ENCODE assay signal across 25 mouse cellular contexts in genomic region chr15:28070221-28070620, GRCm38 (mm10). TPM values are rescaled to one million over a fixed set of nuclear protein-coding genes. Genes with fewer than 3 reads are reported as not detected.
DNase-seq lines count a peak whose midpoint lies in the region; ATAC-seq and TF ChIP-seq lines count a peak whose summit lies in the region.
"Had no signal": no experiment of that assay in that cellular context is flagged by ENCODE, and none has a peak within 500 bp of the region (broad histone marks: within the 10 kb centered on the region; RNA-seq: fewer than 3 reads in every experiment).

No protein-coding gene starts in this region.

- ATAC-seq in liver, postnatal 0 days: no peak
- ATAC-seq: forebrain, embryonic 16.5 days; intestine, embryonic 16.5 days; midbrain, embryonic 15.5 days had no signal

- H3K4me1 ChIP-seq in liver, postnatal 0 days (ENCODE audit: insufficient read depth): no peaks in the 10 kb centered on the region
- H3K4me1 ChIP-seq: limb, embryonic 12.5 days; lung, embryonic 15.5 days; midbrain, embryonic 15.5 days had no signal

- intact Hi-C loops in gastrocnemius, adult 2 months (cut with DNase I): loop anchor here (5.0 kb wide), 1 partner anchor 112 kb away; no protein-coding TSS in a partner anchor

- no peaks in the 10 kb centered on the region for H3K36me3 ChIP-seq in liver, postnatal 0 days (replicated peaks; ENCODE audit: insufficient read depth, low read length)
- no peaks in the 10 kb centered on the region for H3K36me3 ChIP-seq in myocyte (ENCODE audit: control insufficient read depth, insufficient read depth)
- H3K36me3 ChIP-seq: embryonic facial prominence, embryonic 13.5 days; hindbrain, embryonic 13.5 days; limb, embryonic 12.5 days; lung, embryonic 15.5 days; midbrain, embryonic 10.5 days; midbrain, embryonic 15.5 days had no signal

- H3K27me3 ChIP-seq in liver, postnatal 0 days (ENCODE audit: insufficient read depth, low read length): no peaks in the 10 kb centered on the region
- H3K27me3 ChIP-seq in myocyte (ENCODE audit: control insufficient read depth, insufficient read depth, insufficient read length): no peaks in the 10 kb centered on the region
- H3K27me3 ChIP-seq: embryonic facial prominence, embryonic 13.5 days; lung, embryonic 15.5 days; midbrain, embryonic 15.5 days had no signal

- no peak for TF ChIP-seq CTCF in gastrocnemius, adult 2 months (IDR thresholded peaks at IDR 0.05)
- no peak for TF ChIP-seq CTCF in liver, postnatal 0 days (IDR thresholded peaks at IDR 0.05; ENCODE audit: low read depth)

- no peak for TF ChIP-seq POLR2A in myocyte (IDR thresholded peaks at IDR 0.05; ENCODE audit: insufficient read length, low read depth)

- H3K4me3 ChIP-seq in gastrocnemius, adult 2 months: peak overlapping the region; percentile 60
- no peak overlapping the region for H3K4me3 ChIP-seq in liver, postnatal 0 days (ENCODE audit: low read depth, low read length)
- no peak overlapping the region for H3K4me3 ChIP-seq in myocyte
- H3K4me3 ChIP-seq: embryonic facial prominence, embryonic 13.5 days; erythroblast, embryonic 14.5 days; hindbrain, embryonic 13.5 days; limb, embryonic 12.5 days; lung, embryonic 15.5 days; midbrain, embryonic 15.5 days had no signal

- no peak for TF ChIP-seq EP300 in liver, postnatal 0 days (IDR thresholded peaks at IDR 0.05; ENCODE audit: low read depth)

- H3K27ac ChIP-seq in gastrocnemius, adult 2 months: no peak overlapping the region
- no peak overlapping the region for H3K27ac ChIP-seq in liver, postnatal 0 days (ENCODE audit: low read depth)
- H3K27ac ChIP-seq: embryonic facial prominence, embryonic 13.5 days; hindbrain, embryonic 13.5 days; limb, embryonic 12.5 days; liver, embryonic 14.5 days; lung, embryonic 15.5 days; midbrain, embryonic 10.5 days; midbrain, embryonic 15.5 days had no signal

- peak overlapping the region; percentile 65 for H3K4me2 ChIP-seq in liver, postnatal 0 days (ENCODE audit: low read depth, low read length)
- peak overlapping the region; percentile 76 for H3K4me2 ChIP-seq in myocyte (ENCODE audit: low read depth)

- 49% methylated on average over 5 of the region's 5 CpGs for WGBS in liver, postnatal 0 days (ENCODE audit: insufficient replicate concordance)

- no peaks in the 10 kb centered on the region for H3K79me2 ChIP-seq in myocyte (ENCODE audit: control insufficient read depth, insufficient read depth)

- no peak for DNase-seq in gastrocnemius, adult 2 months
- no peak for DNase-seq in gastrocnemius, adult 18-20 months (ENCODE audit: low spot score)
- peak; percentile 67 for DNase-seq in kidney, adult 9 months
- no peak for DNase-seq in kidney, postnatal 10 days
- no peak for DNase-seq in liver, postnatal 0 days
- no peak for DNase-seq in liver
- no peak for DNase-seq in right cerebral cortex, adult 2 months (ENCODE audit: low spot score in 2 of 2)
- DNase-seq: adrenal gland, postnatal 25 days; cerebellum, adult 11-12 months; cerebellum, adult 9-11 months; embryo, embryonic 11 days; gastrocnemius, postnatal 10 days; layer of hippocampus, adult 9-11 months; thymus, postnatal 4 days had no signal

- H3ac ChIP-seq in myocyte (ENCODE audit: control insufficient read depth, insufficient read length): no peak overlapping the region

- no peaks in the 10 kb centered on the region for H3K9me3 ChIP-seq in liver, postnatal 0 days (ENCODE audit: low read length)
- H3K9me3 ChIP-seq: embryonic facial prominence, embryonic 13.5 days; hindbrain, embryonic 13.5 days; limb, embryonic 12.5 days; lung, embryonic 15.5 days; midbrain, embryonic 10.5 days; midbrain, embryonic 15.5 days had no signal

- H3K9ac ChIP-seq in liver, postnatal 0 days (replicated peaks): no peak overlapping the region
- H3K9ac ChIP-seq: embryonic facial prominence, embryonic 13.5 days; hindbrain, embryonic 13.5 days; limb, embryonic 12.5 days; liver, embryonic 14.5 days; lung, embryonic 15.5 days; midbrain, embryonic 15.5 days had no signal

TF ChIP-seq in myocyte, 11 proteins besides CTCF, POLR2A, EP300 and RAD21:
- TF ChIP-seq USF1 (IDR thresholded peaks at IDR 0.05; ENCODE audit: low read depth): no peak
- no peak for TF ChIP-seq MYOG (IDR thresholded peaks at IDR 0.05; ENCODE audit: control insufficient read depth in 1 of 3, insufficient read depth in 1 of 3, insufficient read length in 2 of 3, low read depth in 2 of 3)
- no peak for TF ChIP-seq E2F4 (IDR thresholded peaks at IDR 0.05; ENCODE audit: insufficient read depth)
- TF ChIP-seq TCF12 (IDR thresholded peaks at IDR 0.05; ENCODE audit: insufficient read depth, poor library complexity, severe bottlenecking): no peak
- no peak for TF ChIP-seq POLR2AphosphoS2 (IDR thresholded peaks at IDR 0.05; ENCODE audit: insufficient read length, low read depth)
TF ChIP-seq in myocyte: peak in this region for 0.

RNA-seq across cellular contexts. Expression of gene Trio, which starts 44.6 kb away (rescaled TPM):
- total RNA-seq in gastrocnemius, adult 2 months (2021): 10 to 100 TPM; 35.3 to 43.2 TPM
- total RNA-seq in gastrocnemius, adult 18-20 months (2021): 10 to 100 TPM; 21.1 to 33.0 TPM
- 5.1 and 5.5 TPM in 2 replicates for polyA plus RNA-seq in liver, postnatal 0 days (2015; fragmentation: Nextera tagmentation; extraction: Ambion mirVana)
- polyA plus RNA-seq in myocyte (2012; fragmentation: generic; extraction: Trizol): 56.3 TPM
